Mouse (Mus musculus): ENCODE measurements around the gene Ivns1abp. TPM values are rescaled to one million over a fixed set of nuclear protein-coding genes. Genes with fewer than 3 reads are reported as not detected.

Ivns1abp gene
- polyA plus RNA-seq (2015; fragmentation: Nextera tagmentation; extraction: Ambion mirVana) = 58.5 and 68.2 TPM in 2 replicates

DNA sequence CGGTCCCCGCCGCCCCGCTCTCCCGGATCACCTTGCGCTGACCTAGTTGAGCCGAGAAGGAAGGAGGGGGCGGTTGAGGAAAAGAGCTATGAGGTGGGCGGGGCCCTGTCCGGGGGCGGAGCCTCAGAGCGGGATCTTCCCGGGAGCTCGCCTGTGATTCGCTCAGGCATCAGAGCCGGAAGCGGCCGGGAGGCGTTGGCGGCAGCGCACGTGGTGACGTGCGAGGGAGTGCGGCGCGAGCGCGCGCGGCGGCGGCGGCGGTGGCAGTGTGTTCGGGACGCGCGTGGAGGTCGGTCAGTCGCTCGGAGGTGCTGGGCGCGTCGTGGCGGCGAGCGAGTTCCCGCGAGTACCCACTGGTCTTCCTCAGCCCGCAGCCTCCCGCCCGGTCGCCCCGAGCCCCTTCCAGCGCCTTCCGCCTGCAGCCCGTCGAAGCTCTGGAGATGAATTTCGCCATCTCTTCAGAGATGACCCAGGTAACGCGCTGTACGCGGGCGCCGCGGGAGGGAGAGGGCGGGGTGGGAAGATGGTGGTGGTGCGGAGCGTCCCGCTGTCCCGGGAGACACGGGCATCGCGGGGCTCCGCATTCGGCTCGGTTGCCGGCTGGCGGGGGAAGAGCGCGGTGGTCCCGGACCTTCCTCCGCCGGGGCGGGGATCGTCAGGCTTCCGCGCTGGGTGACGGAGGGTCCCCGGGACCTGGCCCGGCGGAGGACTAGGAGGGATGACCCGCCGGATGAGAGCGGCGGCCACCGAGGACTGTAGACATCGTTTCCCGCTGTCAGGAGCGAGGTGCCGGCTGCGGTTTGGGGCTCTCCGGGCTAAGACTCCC, at the start of gene Ivns1abp:
TSS of gene Ivns1abp (plus strand) at position 195 of the 826 bp plus-strand sequence.
- no peaks in the 10 kb centered on the region for H3K27me3 ChIP-seq (ENCODE audit: insufficient read depth, low read length)
- peak; percentile 98 for DNase-seq
- H3K4me1 ChIP-seq (ENCODE audit: insufficient read depth) = peaks cover 39% of the 10 kb centered on the region
- peak within 1 kb of the TSS; percentile 88 for H3K27ac ChIP-seq (ENCODE audit: low read depth)
- H3K4me3 ChIP-seq (ENCODE audit: low read depth, low read length) = peak within 1 kb of the TSS; percentile 91
- H3K4me2 ChIP-seq (ENCODE audit: low read depth, low read length) = peak within 1 kb of the TSS; percentile 94
- 0% methylated on average over 84 of the region's 104 CpGs for WGBS (ENCODE audit: insufficient replicate concordance)
- peak within 1 kb of the TSS; percentile 87 for H3K9ac ChIP-seq (replicated peaks)
- peaks cover 6% of the 10 kb centered on the region for H3K36me3 ChIP-seq (replicated peaks; ENCODE audit: insufficient read depth, low read length)
- H3K9me3 ChIP-seq (ENCODE audit: low read length) = no peaks in the 10 kb centered on the region
- ATAC-seq = peak; percentile 89
- TF ChIP-seq CTCF (IDR thresholded peaks at IDR 0.05; ENCODE audit: low read depth) = no peak
- TF ChIP-seq EP300 (IDR thresholded peaks at IDR 0.05; ENCODE audit: low read depth) = no peak

DNA sequence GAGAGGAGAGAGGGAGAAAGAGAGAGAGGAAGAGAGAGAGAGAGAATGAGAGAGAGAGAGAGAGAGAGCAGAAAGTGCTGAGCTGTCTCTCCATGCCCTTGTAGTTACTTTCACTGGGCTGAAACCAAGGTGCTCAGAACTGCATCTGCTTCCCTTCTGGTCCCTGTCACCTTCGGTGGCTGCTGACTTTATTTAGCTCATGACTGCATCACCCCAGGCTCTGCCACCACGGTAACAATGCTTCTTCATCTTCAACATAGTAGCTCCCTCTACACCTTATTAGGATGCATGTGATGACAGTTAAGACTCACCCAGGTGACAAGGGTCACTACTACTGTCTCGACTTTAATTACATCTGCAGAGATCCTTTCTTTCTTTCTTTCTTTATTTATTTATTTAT, 48.8 kb upstream of the Ivns1abp start:
- ATAC-seq = no peak
- no peaks in the 10 kb centered on the region; the same call in 1 of the 2 replicates for H3K4me1 ChIP-seq (ENCODE audit: insufficient read depth)
- no peak overlapping the region for H3K9ac ChIP-seq (replicated peaks)
- H3K9me3 ChIP-seq (ENCODE audit: low read length) = no peaks in the 10 kb centered on the region
- H3K4me3 ChIP-seq (ENCODE audit: low read depth, low read length) = no peak overlapping the region
- H3K27ac ChIP-seq (ENCODE audit: low read depth) = no peak overlapping the region
- no peak for TF ChIP-seq EP300 (IDR thresholded peaks at IDR 0.05; ENCODE audit: low read depth)
- TF ChIP-seq CTCF (IDR thresholded peaks at IDR 0.05; ENCODE audit: low read depth) = no peak
- H3K36me3 ChIP-seq (replicated peaks; ENCODE audit: insufficient read depth, low read length) = no peaks in the 10 kb centered on the region
- no peaks in the 10 kb centered on the region for H3K27me3 ChIP-seq (ENCODE audit: insufficient read depth, low read length)
- DNase-seq = no peak
- H3K4me2 ChIP-seq (ENCODE audit: low read depth, low read length) = no peak overlapping the region
- WGBS (ENCODE audit: insufficient replicate concordance) = 62% methylated on average over 3 of the region's 3 CpGs

- H3K27me3 ChIP-seq (ENCODE audit: insufficient read depth, low read length) = no peaks in the 10 kb centered on the region
- ATAC-seq = peak; percentile 66
- no peaks in the 10 kb centered on the region for H3K36me3 ChIP-seq (replicated peaks; ENCODE audit: insufficient read depth, low read length)
- H3K4me2 ChIP-seq (ENCODE audit: low read depth, low read length) = no peak overlapping the region
- no peaks in the 10 kb centered on the region for H3K9me3 ChIP-seq (ENCODE audit: low read length)
- no peak overlapping the region for H3K4me3 ChIP-seq (ENCODE audit: low read depth, low read length)
- DNase-seq = no peak
- TF ChIP-seq CTCF (IDR thresholded peaks at IDR 0.05; ENCODE audit: low read depth) (no peak), EP300 (IDR thresholded peaks at IDR 0.05; ENCODE audit: low read depth) (peak; percentile 59; the same call in 1 of the 2 replicates)
- no peaks in the 10 kb centered on the region; the same call in 1 of the 2 replicates for H3K4me1 ChIP-seq (ENCODE audit: insufficient read depth)
- no peak overlapping the region for H3K9ac ChIP-seq (replicated peaks)
- no peak overlapping the region for H3K27ac ChIP-seq (ENCODE audit: low read depth)
- WGBS (ENCODE audit: insufficient replicate concordance) = 58% methylated on average over 1 of the region's 1 CpGs
These were observed 47.7 kb upstream of the Ivns1abp start for GRCm38 (mm10) chr1:151296621-151297020.

DNA sequence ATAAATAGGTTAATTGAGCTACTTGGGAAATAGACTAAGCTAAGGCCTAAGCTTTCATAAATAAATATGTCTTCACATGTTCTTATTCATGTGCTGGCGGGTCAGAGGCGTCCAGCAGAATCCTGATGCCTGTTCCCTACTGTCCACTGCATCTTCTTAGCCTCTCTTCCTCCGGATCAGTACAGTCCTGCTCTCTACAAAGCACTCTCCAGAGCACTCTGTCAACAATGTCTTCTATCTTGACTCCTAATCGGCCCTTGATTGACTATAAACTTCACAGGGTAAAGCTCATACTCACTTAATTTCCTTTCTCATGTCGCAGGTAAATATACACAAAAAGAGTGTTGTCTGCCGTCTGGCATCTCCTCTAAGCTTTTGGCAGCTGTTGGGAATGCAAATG, 47.3 kb upstream of the Ivns1abp start:
- 67% methylated on average over 6 of the region's 6 CpGs for WGBS (ENCODE audit: insufficient replicate concordance)
- TF ChIP-seq CTCF (IDR thresholded peaks at IDR 0.05; ENCODE audit: low read depth) (no peak), EP300 (IDR thresholded peaks at IDR 0.05; ENCODE audit: low read depth) (no peak)
- Histone ChIP-seq H3K9ac (replicated peaks) (no peak overlapping the region), H3K27ac (ENCODE audit: low read depth) (no peak overlapping the region), H3K4me3 (ENCODE audit: low read depth, low read length) (no peak overlapping the region), H3K4me1 (ENCODE audit: insufficient read depth) (no peaks in the 10 kb centered on the region; the same call in 1 of the 2 replicates), H3K36me3 (replicated peaks; ENCODE audit: insufficient read depth, low read length) (no peaks in the 10 kb centered on the region), H3K27me3 (ENCODE audit: insufficient read depth, low read length) (no peaks in the 10 kb centered on the region), H3K4me2 (ENCODE audit: low read depth, low read length) (no peak overlapping the region), H3K9me3 (ENCODE audit: low read length) (no peaks in the 10 kb centered on the region)
- no peak for DNase-seq
- ATAC-seq = no peak; the same call in 1 of the 2 replicates

- no peak overlapping the region for H3K4me2 ChIP-seq (ENCODE audit: low read depth, low read length)
- H3K27me3 ChIP-seq (ENCODE audit: insufficient read depth, low read length) = no peaks in the 10 kb centered on the region
- no peak overlapping the region for H3K27ac ChIP-seq (ENCODE audit: low read depth)
- ATAC-seq = no peak
- 91% methylated on average over 2 of the region's 2 CpGs for WGBS (ENCODE audit: insufficient replicate concordance)
- no peaks in the 10 kb centered on the region for H3K36me3 ChIP-seq (replicated peaks; ENCODE audit: insufficient read depth, low read length)
- no peaks in the 10 kb centered on the region for H3K9me3 ChIP-seq (ENCODE audit: low read length)
- no peak for DNase-seq
- no peak overlapping the region for H3K9ac ChIP-seq (replicated peaks)
- no peak for TF ChIP-seq EP300 (IDR thresholded peaks at IDR 0.05; ENCODE audit: low read depth)
- TF ChIP-seq CTCF (IDR thresholded peaks at IDR 0.05; ENCODE audit: low read depth) = no peak
- no peaks in the 10 kb centered on the region; the same call in 1 of the 2 replicates for H3K4me1 ChIP-seq (ENCODE audit: insufficient read depth)
- H3K4me3 ChIP-seq (ENCODE audit: low read depth, low read length) = no peak overlapping the region
These were observed 46.7 kb upstream of the Ivns1abp start for GRCm38 (mm10) chr1:151297596-151297995.

DNA sequence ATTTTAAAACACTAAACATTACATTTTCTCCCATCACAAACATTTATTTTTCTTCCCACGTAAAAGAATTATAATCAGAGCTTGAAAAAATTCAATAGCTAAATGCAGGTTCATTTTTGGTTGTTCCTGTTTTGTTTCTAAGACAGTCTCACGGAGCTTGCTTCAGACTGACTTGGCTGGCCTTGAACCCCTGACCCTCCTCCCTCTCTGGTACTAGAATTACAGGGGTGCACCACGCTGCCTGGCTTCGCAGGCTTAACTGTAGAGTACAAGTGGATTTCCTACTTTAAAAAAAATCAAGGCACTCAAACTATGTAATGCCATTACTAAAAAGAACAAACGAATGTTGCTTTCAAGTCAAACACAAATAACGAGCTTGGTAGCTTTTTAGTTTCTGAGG, 42.8 kb upstream of the Ivns1abp start:
- no peak for TF ChIP-seq CTCF (IDR thresholded peaks at IDR 0.05; ENCODE audit: low read depth)
- no peak for TF ChIP-seq EP300 (IDR thresholded peaks at IDR 0.05; ENCODE audit: low read depth)
- WGBS (ENCODE audit: insufficient replicate concordance) = 53% methylated on average over 6 of the region's 6 CpGs

More for the DNA sequence above, 42.8 kb upstream of the Ivns1abp start:
- Histone ChIP-seq H3K27me3 (ENCODE audit: insufficient read depth, low read length) (no peaks in the 10 kb centered on the region), H3K9ac (replicated peaks) (no peak overlapping the region), H3K36me3 (replicated peaks; ENCODE audit: insufficient read depth, low read length) (no peaks in the 10 kb centered on the region), H3K4me1 (ENCODE audit: insufficient read depth) (no peaks in the 10 kb centered on the region; the same call in 1 of the 2 replicates), H3K9me3 (ENCODE audit: low read length) (no peaks in the 10 kb centered on the region), H3K4me3 (ENCODE audit: low read depth, low read length) (no peak overlapping the region), H3K4me2 (ENCODE audit: low read depth, low read length) (no peak overlapping the region), H3K27ac (ENCODE audit: low read depth) (no peak overlapping the region)
- ATAC-seq = no peak
- no peak for DNase-seq
